ENCODE assay signal across 22 mouse cellular contexts in the genomic region with DNA sequence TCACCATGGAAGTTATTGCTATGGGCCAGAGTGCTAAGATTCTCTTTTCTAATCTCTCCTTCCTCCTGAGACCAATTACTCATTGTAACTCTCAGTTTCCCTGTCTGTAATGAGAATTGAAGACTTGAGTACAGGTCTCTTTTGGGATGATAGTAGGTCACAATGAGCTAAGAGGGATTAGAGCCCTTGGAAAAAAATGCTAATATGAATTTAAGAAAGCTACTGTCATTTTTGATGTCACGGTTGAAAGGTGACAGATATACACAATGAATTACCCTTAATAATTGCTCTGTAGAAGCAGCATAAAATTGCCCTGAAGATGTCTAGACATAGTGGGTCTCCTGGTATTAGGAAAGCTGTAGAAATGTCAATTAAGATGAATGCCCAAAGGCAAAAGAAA.
DNase-seq lines count a peak whose midpoint lies in the region; ATAC-seq and TF ChIP-seq lines count a peak whose summit lies in the region.
"Had no signal": no experiment of that assay in that cellular context is flagged by ENCODE, and none has a peak within 500 bp of the region (broad histone marks: within the 10 kb centered on the region; RNA-seq: fewer than 3 reads in every experiment).

No protein-coding gene starts in this region.

- no peaks in the 10 kb centered on the region for H3K36me3 ChIP-seq in hindbrain, embryonic 12.5 days
- H3K36me3 ChIP-seq in hindbrain, postnatal 0 days (ENCODE audit: insufficient read depth, low read length): no peaks in the 10 kb centered on the region
- H3K36me3 ChIP-seq in midbrain, embryonic 13.5 days: no peaks in the 10 kb centered on the region
- H3K36me3 ChIP-seq: embryonic facial prominence, embryonic 12.5 days; forebrain, embryonic 12.5 days; heart, embryonic 13.5 days had no signal

- no peak overlapping the region for H3K27ac ChIP-seq in hindbrain, embryonic 12.5 days
- H3K27ac ChIP-seq in hindbrain, postnatal 0 days: no peak overlapping the region
- no peak overlapping the region for H3K27ac ChIP-seq in midbrain, embryonic 13.5 days
- H3K27ac ChIP-seq: embryonic facial prominence, embryonic 12.5 days; forebrain, embryonic 12.5 days; gastrocnemius, adult 2 months; heart, embryonic 13.5 days had no signal

- peak; percentile 66; the same call in 1 of the 2 replicates for ATAC-seq in hindbrain, embryonic 12.5 days (ENCODE audit: low FRiP score)
- ATAC-seq in hindbrain, postnatal 0 days: no peak
- ATAC-seq in midbrain, embryonic 13.5 days: peak; percentile 92
- ATAC-seq: activated CD4-positive, CD25-positive, alpha-beta regulatory T cell, adult 4 months; forebrain, embryonic 16.5 days; intestine, embryonic 16.5 days; Patski had no signal

- no peaks in the 10 kb centered on the region for H3K4me1 ChIP-seq in hindbrain, embryonic 12.5 days
- no peaks in the 10 kb centered on the region for H3K4me1 ChIP-seq in hindbrain, postnatal 0 days (ENCODE audit: insufficient read depth, low read length)
- H3K4me1 ChIP-seq in midbrain, embryonic 13.5 days (replicated peaks): no peaks in the 10 kb centered on the region; the same call in 1 of the 2 replicates
- H3K4me1 ChIP-seq: embryonic facial prominence, embryonic 12.5 days; forebrain, embryonic 12.5 days; heart, embryonic 13.5 days had no signal

- H3K9ac ChIP-seq in hindbrain, embryonic 12.5 days: no peak overlapping the region
- H3K9ac ChIP-seq in hindbrain, postnatal 0 days (replicated peaks; ENCODE audit: low read length): no peak overlapping the region
- no peak overlapping the region for H3K9ac ChIP-seq in midbrain, embryonic 13.5 days (replicated peaks)
- H3K9ac ChIP-seq: embryonic facial prominence, embryonic 12.5 days; forebrain, embryonic 12.5 days; heart, embryonic 13.5 days had no signal

- no peak for TF ChIP-seq CTCF in hindbrain, postnatal 0 days (IDR thresholded peaks at IDR 0.05; ENCODE audit: low read depth)
- TF ChIP-seq CTCF in brain, embryonic 14.5 days (IDR thresholded peaks at IDR 0.05; ENCODE audit: borderline replicate concordance, extremely low read depth, insufficient read depth, insufficient read length): no peak

- no peaks in the 10 kb centered on the region for H3K27me3 ChIP-seq in hindbrain, embryonic 12.5 days
- no peaks in the 10 kb centered on the region for H3K27me3 ChIP-seq in hindbrain, postnatal 0 days (ENCODE audit: insufficient read depth, low read length)
- no peaks in the 10 kb centered on the region for H3K27me3 ChIP-seq in midbrain, embryonic 13.5 days
- H3K27me3 ChIP-seq: CH12.LX; embryonic facial prominence, embryonic 12.5 days; forebrain, embryonic 12.5 days; heart, embryonic 13.5 days; Patski had no signal

- H3K4me2 ChIP-seq in hindbrain, embryonic 12.5 days (replicated peaks): no peak overlapping the region
- no peak overlapping the region for H3K4me2 ChIP-seq in hindbrain, postnatal 0 days (ENCODE audit: low read depth, low read length)
- no peak overlapping the region for H3K4me2 ChIP-seq in midbrain, embryonic 13.5 days (replicated peaks)
- H3K4me2 ChIP-seq: embryonic facial prominence, embryonic 12.5 days; forebrain, embryonic 12.5 days; heart, embryonic 13.5 days had no signal

- no peaks in the 10 kb centered on the region for H3K9me3 ChIP-seq in hindbrain, embryonic 12.5 days (replicated peaks)
- no peaks in the 10 kb centered on the region for H3K9me3 ChIP-seq in hindbrain, postnatal 0 days (ENCODE audit: low read length)
- no peaks in the 10 kb centered on the region for H3K9me3 ChIP-seq in midbrain, embryonic 13.5 days
- H3K9me3 ChIP-seq: embryonic facial prominence, embryonic 12.5 days; forebrain, embryonic 12.5 days; heart, embryonic 13.5 days had no signal

- TF ChIP-seq POLR2A in brain, embryonic 14.5 days (IDR thresholded peaks at IDR 0.05; ENCODE audit: borderline replicate concordance, extremely low read depth, insufficient read depth, insufficient read length, poor library complexity, severe bottlenecking): no peak

- DNase-seq in hindbrain, postnatal 0 days (ENCODE audit: low spot score): no peak
- peak; percentile 71 for DNase-seq in brain, embryonic 14.5 days (ENCODE audit: low read depth)
- peak; percentile 83 for DNase-seq in retina, embryonic 14.5 days (ENCODE audit: low spot score)
- no peak for DNase-seq in cerebellum, postnatal 36 days
- DNase-seq in left cerebral cortex, adult 18-20 months (ENCODE audit: low spot score in 2 of 2): no peak
- DNase-seq: adrenal gland, postnatal 14 days; cerebellum, adult 18-20 months; cerebellum, adult 9-11 months; embryo, embryonic 11 days; gastrocnemius, adult 2 months; gastrocnemius, postnatal 25 days; heart, postnatal 36 days had no signal

- WGBS in hindbrain, embryonic 12.5 days: 81% methylated on average over 1 of the region's 1 CpGs
- WGBS in hindbrain, postnatal 0 days: 69% methylated on average over 1 of the region's 1 CpGs
- WGBS in midbrain, embryonic 13.5 days: 46% methylated on average over 1 of the region's 1 CpGs

- H3K4me3 ChIP-seq in hindbrain, embryonic 12.5 days: no peak overlapping the region
- H3K4me3 ChIP-seq in hindbrain, postnatal 0 days (ENCODE audit: low read length): no peak overlapping the region
- no peak overlapping the region for H3K4me3 ChIP-seq in midbrain, embryonic 13.5 days (replicated peaks)
- H3K4me3 ChIP-seq: embryonic facial prominence, embryonic 12.5 days; forebrain, embryonic 12.5 days; gastrocnemius, adult 2 months; heart, embryonic 13.5 days had no signal

Comparison
In these comparisons a context has a peak if more than half of its experiments do, and no peak if none do; other contexts are left out.
1. DNase-seq: peak in brain, embryonic 14.5 days (single experiment) and retina, embryonic 14.5 days (single experiment); none in hindbrain, postnatal 0 days (single experiment), cerebellum, postnatal 36 days (0 of 2) and left cerebral cortex, adult 18-20 months (0 of 2).